Mouse (Mus musculus) embryonic facial prominence, embryonic 12.5 days (tissue): ENCODE measurements at regions not wholly inside any gene's neighbourhood (a gene's known extent, or its start where the extent isn't known, plus 50 kb on each side); places are given as distances from the start of the nearest gene placed in this dataset.

ENCODE experiments used
- ATAC-seq: fragments of 200-750 bp; cut with Nextera tagmentation; 2 replicates; pipeline ENCODE4 v1.8.0; 2017; ENCODE audit not compliant: insufficient number of reproducible peaks, insufficient read depth, low FRiP score, low TSS enrichment
- H3K27ac ChIP-seq: fragments of 300-500 bp; sonication (generic); 2 replicates; pipeline ENCODE4 v1.5.1; 2016; ENCODE audit warnings: mild to moderate bottlenecking
- H3K27me3 ChIP-seq: fragments of 300-500 bp; sonication (generic); 2 replicates; pipeline ENCODE4 v1.6.1; 2016; ENCODE audit warnings: mild to moderate bottlenecking, moderate library complexity
- H3K36me3 ChIP-seq: fragments of 300-500 bp; sonication (generic); 2 replicates; pipeline ENCODE4 v1.6.1; 2016; ENCODE audit warnings: mild to moderate bottlenecking
- H3K4me1 ChIP-seq: fragments of 300-500 bp; sonication (generic); 2 replicates; pipeline ENCODE4 v1.6.1; 2016
- H3K4me2 ChIP-seq: fragments of 300-500 bp; sonication (generic); replicated peaks from 2 replicates; pipeline ENCODE4 v1.6.1; 2016; ENCODE audit warnings: mild to moderate bottlenecking, moderate library complexity
- H3K4me3 ChIP-seq: fragments of 300-500 bp; sonication (generic); 2 replicates; pipeline ENCODE4 v1.5.1; 2016; ENCODE audit warnings: mild to moderate bottlenecking
- H3K9ac ChIP-seq: fragments of 300-500 bp; sonication (generic); 2 replicates; pipeline ENCODE4 v1.6.1; 2016; ENCODE audit warnings: mild to moderate bottlenecking, moderate library complexity
- H3K9me3 ChIP-seq: fragments of 300-500 bp; sonication (generic); 2 replicates; pipeline ENCODE4 v1.6.1; 2016; ENCODE audit warnings: mild to moderate bottlenecking, moderate library complexity
- WGBS: fragments of 180-500 bp; shearing (Covaris S2); methylation state at CpG from one replicate; pipeline ENCODE4 v1.1.7; 2016; 5-methylcytosine and 5-hydroxymethylcytosine counted together

DNA sequence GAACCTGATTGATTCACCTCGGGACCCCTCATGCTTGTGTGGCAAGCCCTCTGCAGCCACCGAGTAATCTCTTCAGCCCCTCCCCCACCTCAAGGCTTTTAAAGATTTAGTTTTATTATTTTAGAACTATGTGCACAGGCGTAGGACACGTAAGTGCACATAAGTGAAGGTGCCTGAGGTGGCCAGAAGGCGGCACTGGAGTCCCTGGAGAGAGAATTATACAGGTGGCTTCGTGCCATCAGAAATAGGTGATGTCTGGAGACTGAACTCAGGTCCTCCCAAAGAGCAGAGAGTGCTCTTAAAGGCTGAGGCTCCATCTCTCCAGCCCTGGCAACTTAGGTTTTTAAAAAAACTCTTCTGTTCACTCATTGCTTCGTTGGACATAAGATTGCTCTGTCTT is 78.7 kb upstream of the Gm6793 start:
- H3K4me1 ChIP-seq = no peaks in the 10 kb centered on the region
- no peak overlapping the region for H3K4me2 ChIP-seq
- no peaks in the 10 kb centered on the region for H3K27me3 ChIP-seq
- ATAC-seq = no peak
- no peak overlapping the region for H3K4me3 ChIP-seq
- no peaks in the 10 kb centered on the region for H3K9me3 ChIP-seq
- H3K36me3 ChIP-seq = no peaks in the 10 kb centered on the region
- H3K9ac ChIP-seq = no peak overlapping the region
- WGBS = 60% methylated on average over 7 of the region's 7 CpGs
- no peak overlapping the region for H3K27ac ChIP-seq

GRCm38 (mm10) chr8:112092831-112093230 is 78.0 kb upstream of the Gm6793 start:
- 38% methylated on average over 3 of the region's 3 CpGs for WGBS
- Histone ChIP-seq H3K27ac (no peak overlapping the region), H3K27me3 (no peaks in the 10 kb centered on the region), H3K9ac (no peak overlapping the region), H3K4me3 (no peak overlapping the region), H3K36me3 (no peaks in the 10 kb centered on the region), H3K4me2 (no peak overlapping the region), H3K9me3 (no peaks in the 10 kb centered on the region), H3K4me1 (no peaks in the 10 kb centered on the region)
- ATAC-seq = no peak

- H3K4me1 ChIP-seq = no peaks in the 10 kb centered on the region
- H3K4me2 ChIP-seq = no peak overlapping the region
- H3K36me3 ChIP-seq = no peaks in the 10 kb centered on the region
- H3K4me3 ChIP-seq = no peak overlapping the region
- 72% methylated on average over 10 of the region's 10 CpGs for WGBS
- H3K9ac ChIP-seq = no peak overlapping the region
- no peaks in the 10 kb centered on the region for H3K9me3 ChIP-seq
- H3K27me3 ChIP-seq = no peaks in the 10 kb centered on the region
- no peak for ATAC-seq
- H3K27ac ChIP-seq = no peak overlapping the region
These were observed 63.8 kb upstream of the Gm6793 start for GRCm38 (mm10) chr8:112078621-112079020.

- no peak overlapping the region for H3K4me3 ChIP-seq
- H3K9me3 ChIP-seq = no peaks in the 10 kb centered on the region
- ATAC-seq = no peak
- H3K4me2 ChIP-seq = no peak overlapping the region
- H3K9ac ChIP-seq = no peak overlapping the region
- 82% methylated on average over 14 of the region's 14 CpGs for WGBS
- no peaks in the 10 kb centered on the region for H3K27me3 ChIP-seq
- H3K27ac ChIP-seq = no peak overlapping the region
- H3K36me3 ChIP-seq = no peaks in the 10 kb centered on the region
- no peaks in the 10 kb centered on the region for H3K4me1 ChIP-seq
These were observed 57.4 kb upstream of the Gm6793 start for GRCm38 (mm10) chr8:112072205-112072604.

GRCm38 (mm10) chr8:112070251-112070650 is 55.4 kb upstream of the Gm6793 start:
- Histone ChIP-seq H3K27me3 (no peaks in the 10 kb centered on the region), H3K4me2 (no peak overlapping the region), H3K4me1 (no peaks in the 10 kb centered on the region), H3K27ac (no peak overlapping the region), H3K36me3 (no peaks in the 10 kb centered on the region), H3K9ac (no peak overlapping the region), H3K9me3 (no peaks in the 10 kb centered on the region), H3K4me3 (no peak overlapping the region)
- 87% methylated on average over 8 of the region's 8 CpGs for WGBS
- no peak for ATAC-seq
